Mouse (Mus musculus) layer of hippocampus, adult 18-20 months (tissue): Measurements from ENCODE around the gene Incenp. TPM values are rescaled to one million over a fixed set of nuclear protein-coding genes. Genes with fewer than 3 reads are reported as not detected.
"Not testable (repeated sequence)": the region's sequence is repeated elsewhere in the genome, so short reads cannot be mapped to it uniquely, and the experiment has no call there.

Experiments used
- DNase-seq, 2 experiments: peaks; one replicate each; pipeline ENCODE4 v3.0.0; 2022; ENCODE audit warnings: low spot score in 2 of 2
- total RNA-seq, 2 experiments: library from RNA; stranded (reverse); gene quantifications; 2 replicates each; pipeline ENCODE4 v1.2.3; 2021

The Incenp gene
- total RNA-seq, 2 experiments from 2014 or later, result 11.2 to 12.7 TPM

GRCm38 (mm10) chr19:9920835-9921784 is 21.8 kb upstream of the Incenp start:
- DNase-seq, result peak in 1 of 2 experiments; percentile 85

DNA sequence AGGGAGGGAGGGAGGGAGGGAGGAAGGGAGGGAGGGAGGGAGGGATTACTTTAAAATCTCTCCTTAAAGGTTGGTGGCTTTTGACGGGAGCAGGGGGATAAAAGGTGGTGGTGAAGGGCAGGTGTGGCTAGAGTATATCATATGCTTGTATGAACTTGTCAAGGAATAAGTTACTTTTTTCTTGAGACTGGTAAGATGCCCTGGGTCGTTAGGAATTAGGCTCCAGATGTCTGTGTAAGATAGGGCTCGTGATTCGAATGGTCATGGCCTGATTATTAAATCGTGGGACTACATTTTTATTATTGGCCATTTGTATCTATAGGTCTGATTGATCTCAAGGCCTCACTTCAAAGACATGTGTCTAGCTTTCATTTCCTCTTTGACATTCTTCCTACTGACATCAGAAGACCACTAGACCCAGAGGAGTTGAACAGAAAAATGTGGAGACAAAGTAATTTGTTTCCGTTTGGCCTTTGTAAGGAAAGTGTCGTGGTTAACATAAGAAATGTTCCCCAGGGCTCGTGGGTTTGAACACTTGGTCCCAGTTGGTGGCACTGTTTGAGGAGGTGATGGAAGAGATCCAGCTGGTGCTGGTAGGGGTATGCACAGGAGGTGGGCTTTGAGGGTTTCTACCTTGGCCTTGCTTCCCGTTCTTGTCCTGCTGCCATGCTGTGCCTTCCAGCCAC is 19.0 kb upstream of the Incenp start:
- DNase-seq, result no peak

- no peak for DNase-seq
Measured at GRCm38 (mm10) chr19:9917727-9918126, 18.4 kb upstream of the Incenp start.

- DNase-seq, result peak in 1 of 2 experiments; percentile 90
Measured at GRCm38 (mm10) chr19:9915935-9916334, 16.6 kb upstream of the Incenp start.

GRCm38 (mm10) chr19:9914346-9914745 is 15.0 kb upstream of the Incenp start:
- DNase-seq, result no peak

- DNase-seq, result no peak
Measured at GRCm38 (mm10) chr19:9913784-9914183, 14.4 kb upstream of the Incenp start.

DNA sequence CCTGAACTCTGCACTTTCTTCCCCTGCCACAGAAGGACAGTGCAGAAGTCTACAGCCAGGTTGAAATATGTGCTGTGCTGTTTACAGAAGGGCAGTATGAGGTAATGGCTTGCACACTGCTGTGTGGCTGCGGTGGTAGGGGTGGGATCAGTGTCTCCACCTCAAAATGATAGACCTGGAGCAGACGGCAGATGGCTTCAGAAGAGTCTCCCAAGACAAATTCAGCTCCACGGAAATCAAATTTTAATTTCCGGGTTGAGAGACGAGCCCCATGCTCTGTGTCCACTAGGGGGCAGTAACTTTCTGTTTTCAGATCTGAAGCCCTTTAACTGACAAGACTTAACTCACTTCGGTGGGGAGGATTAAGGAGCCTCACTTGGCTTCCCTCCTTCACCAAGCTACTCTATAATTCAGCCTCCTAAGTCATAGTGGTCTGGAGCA is 12.0 kb upstream of the Incenp start:
- DNase-seq, result peak in 1 of 2 experiments; percentile 62

DNA sequence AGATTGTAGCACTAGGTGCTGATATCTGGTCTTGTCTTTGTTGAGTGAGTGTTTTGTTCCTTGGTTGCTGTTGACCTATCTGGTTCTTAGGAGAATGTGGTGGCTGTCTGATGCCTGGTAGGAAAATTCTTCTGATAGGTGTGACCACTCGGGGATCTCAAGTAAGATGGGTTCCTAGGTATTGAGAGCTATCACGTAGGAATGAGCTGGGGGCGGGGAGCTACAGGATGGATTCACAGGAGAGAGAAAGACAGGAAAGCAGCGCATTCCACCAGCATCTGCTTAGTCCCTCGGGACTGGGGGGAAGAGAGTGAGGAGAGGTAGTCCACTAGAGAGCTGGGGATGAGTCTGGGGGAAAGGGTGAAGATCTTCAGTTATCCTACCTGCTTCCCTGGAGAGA is 10.0 kb upstream of the Incenp start:
- DNase-seq, result no peak

- DNase-seq, result not testable (repeated sequence)
Measured at GRCm38 (mm10) chr19:9900696-9901095, 1.3 kb upstream of the Incenp start.

- DNase-seq, result no peak
Measured at GRCm38 (mm10) chr19:9899780-9900146, 412 bp upstream of the Incenp start.

DNA sequence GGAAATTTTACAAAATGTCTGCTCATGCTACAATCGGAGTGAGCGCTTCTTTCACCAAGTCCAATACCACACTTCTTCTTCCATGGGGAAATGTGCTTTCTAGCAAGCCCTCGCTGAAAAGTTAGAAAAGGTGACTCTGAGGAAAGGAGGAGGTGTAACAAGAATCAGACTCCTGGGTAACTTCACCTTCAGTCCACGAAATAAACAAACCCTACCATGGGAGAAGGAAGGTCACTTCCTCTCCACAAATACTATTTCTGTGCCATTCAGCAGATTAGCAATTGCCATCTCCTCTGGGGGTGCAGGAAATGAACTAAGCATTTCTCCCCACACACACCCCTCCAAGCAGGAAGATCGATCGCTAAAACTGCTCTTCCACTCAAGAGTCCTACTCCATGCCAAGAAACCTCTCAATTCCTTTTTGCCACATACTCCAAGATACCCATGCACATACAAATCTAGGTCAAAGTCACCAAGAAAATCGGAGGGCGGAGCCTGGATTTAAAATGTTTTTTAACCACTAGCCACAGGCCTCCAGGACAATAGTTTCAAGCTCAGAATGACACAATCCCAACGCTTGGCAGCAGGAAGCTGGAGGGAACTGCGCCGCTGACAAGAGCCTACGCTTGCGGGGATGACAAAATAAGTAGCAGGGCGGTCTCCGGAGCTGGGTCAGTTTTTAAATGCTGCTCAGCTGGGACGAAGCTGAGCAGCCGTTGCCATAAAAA is 848 bp downstream of the Incenp start:
- DNase-seq, result no peak

DNA sequence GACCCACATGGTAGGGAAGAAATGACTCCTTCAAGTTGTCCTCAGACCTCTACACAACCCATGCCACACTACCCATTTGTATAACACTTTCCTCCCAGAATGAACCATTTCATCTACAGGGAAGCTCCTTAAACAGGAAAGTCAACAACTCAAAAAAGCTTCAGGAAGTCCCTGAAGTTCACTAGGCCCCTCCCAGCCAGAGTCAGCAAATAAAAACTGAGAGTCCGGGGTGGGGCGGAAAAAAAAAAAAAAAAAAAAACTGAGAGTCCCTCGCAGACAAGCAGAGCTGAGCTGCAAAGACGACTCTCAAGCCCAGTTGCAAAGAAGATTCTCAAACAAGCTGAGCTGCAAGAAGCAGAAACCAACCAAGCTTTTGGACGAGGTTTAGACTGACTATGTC is 3.3 kb downstream of the Incenp start:
- DNase-seq, result no peak

- DNase-seq, result no peak
Measured at GRCm38 (mm10) chr19:9886771-9887170, 12.6 kb downstream of the Incenp start.

- no peak for DNase-seq
Measured at GRCm38 (mm10) chr19:9886348-9886747, 13.0 kb downstream of the Incenp start.

DNA sequence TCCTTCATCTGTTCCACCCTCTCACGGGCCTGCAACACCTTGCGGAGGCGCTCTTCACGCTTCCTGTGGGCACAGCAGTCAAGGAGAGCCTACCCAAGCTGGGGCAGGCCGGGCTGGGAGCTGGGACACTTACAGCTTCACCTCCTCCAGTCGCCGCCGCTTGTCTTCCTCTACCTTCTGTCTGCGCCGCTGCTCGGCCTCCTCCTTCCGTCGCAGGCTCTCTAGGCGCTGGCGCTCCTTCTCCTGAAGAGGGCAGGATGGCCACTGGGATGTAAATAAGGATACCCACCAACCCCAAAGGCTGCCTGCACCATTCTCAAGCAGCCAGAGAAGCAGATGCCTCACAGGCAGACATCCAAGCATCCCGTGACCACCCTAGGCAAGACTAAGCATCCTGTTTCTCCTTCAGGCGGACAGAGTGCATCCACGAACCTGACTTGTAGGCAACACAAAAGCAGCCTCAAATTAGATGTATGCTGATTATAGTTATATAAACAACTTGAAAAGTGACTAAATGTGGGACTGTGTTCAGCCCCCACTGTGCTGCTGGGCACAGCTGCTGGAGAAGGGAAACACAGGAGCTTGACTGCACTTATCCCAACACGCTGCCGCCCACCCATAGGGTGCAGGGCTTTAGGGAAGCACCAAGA is 21.0 kb downstream of the Incenp start:
- DNase-seq, result peak in 1 of 2 experiments; percentile 16

GRCm38 (mm10) chr19:9865466-9865865 is 33.9 kb downstream of the Incenp start:
- no peak for DNase-seq

DNA sequence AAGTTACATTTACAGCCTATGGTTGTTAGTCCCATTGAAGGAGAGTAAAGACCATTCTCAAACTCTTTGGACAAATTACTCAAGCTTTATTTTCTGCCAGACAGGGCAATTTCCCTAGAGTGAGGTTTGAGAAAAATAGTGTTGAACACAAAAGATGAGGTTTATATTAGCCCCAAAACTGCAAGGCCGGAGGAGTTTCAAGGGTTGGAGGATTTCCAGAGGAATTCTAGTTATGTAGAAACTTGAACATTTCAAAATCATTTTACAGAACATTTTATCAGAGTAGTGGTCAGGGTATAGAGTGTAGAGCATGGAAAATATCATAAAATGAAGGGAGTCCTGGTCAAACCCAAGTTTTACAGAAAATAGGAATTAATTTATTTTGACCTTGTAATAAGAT is 34.5 kb downstream of the Incenp start:
- no peak for DNase-seq

DNA sequence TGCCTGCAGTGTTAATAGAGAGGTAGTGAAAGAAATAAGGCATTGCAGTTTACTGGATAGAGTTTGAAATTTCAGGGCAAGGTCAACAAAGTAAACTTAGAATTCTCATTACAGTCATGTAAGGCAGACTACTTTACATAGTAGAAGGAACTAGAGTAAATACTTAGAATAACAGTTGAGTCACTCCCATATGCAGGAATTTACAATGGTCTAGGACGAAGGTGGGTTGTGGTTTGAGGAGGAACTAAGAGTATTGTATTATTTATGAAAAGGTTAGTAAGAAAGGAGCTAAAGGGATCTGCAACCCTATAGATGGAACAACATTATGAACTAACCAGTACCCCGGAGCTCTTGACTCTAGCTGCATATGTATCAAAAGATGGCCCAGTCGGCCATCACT is 38.5 kb downstream of the Incenp start:
- DNase-seq, result not testable (repeated sequence)

DNA sequence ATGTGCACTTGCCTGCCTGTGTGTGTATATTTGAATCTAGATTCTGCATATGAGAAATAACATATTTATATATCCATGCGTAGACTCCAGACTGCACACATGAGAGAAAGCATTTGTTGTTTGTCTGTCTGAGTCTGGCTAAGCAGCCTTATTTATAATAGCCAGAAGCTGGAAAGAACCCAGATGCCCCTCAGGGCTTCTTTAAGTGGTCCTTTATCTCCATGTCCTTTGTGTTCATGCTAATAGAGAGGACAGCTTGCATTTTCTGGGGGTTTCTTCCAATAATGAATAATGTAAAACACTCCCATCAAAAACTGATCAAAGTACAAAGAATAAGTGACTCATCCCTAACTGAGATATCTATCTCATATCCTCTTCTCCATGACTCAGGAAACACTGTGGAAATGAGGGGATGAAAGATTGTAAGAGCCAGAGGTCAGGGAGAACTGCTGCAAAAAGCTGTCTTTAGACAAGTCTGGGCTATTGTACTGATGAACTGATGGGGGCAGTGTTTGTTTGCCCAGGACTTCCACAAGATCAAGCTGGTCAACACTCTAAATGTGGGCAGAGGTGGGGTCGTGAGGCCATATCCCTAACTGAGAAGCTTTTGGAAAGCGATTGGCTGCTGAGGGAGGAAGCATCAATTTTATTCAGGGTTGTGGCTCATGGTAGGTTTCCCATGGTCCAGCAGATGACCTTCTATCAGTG is 49.8 kb downstream of the Incenp start:
- not testable (repeated sequence) for DNase-seq

- DNase-seq, result no peak
Measured at GRCm38 (mm10) chr19:9847262-9847661, 52.1 kb downstream of the Incenp start, which contains the start of gene Scgb2a2. Gene Scgb2a2, plus strand, starts transcription at chr19:9847562.
